Mouse (Mus musculus) testis, adult 2 months (tissue): ENCODE measurements at regions not wholly inside any gene's neighbourhood (a gene's known extent, or its start where the extent isn't known, plus 50 kb on each side); places are given as distances from the start of the nearest gene placed in this dataset.

ENCODE experiments used
- H3K27ac ChIP-seq: fragments of 200-500 bp; 2 replicates; pipeline ENCODE4 v1.5.1; 2012; ENCODE audit warnings: low read depth, low read length; ENCODE audit not compliant: control insufficient read depth, insufficient read depth
- H3K27me3 ChIP-seq: fragments of 200-500 bp; 2 replicates; pipeline ENCODE4 v1.6.1; 2012; ENCODE audit warnings: mild to moderate bottlenecking, low read length, moderate library complexity; ENCODE audit not compliant: control insufficient read depth, insufficient read depth
- H3K36me3 ChIP-seq: fragments of 200-500 bp; 2 replicates; pipeline ENCODE4 v1.6.1; 2012; ENCODE audit warnings: mild to moderate bottlenecking, low read length; ENCODE audit not compliant: control insufficient read depth, insufficient read depth
- H3K4me1 ChIP-seq: fragments of 200-500 bp; 2 replicates; pipeline ENCODE4 v1.6.1; 2012; ENCODE audit warnings: low read length; ENCODE audit not compliant: control insufficient read depth, insufficient read depth
- H3K4me3 ChIP-seq: fragments of 200-500 bp; 2 replicates; pipeline ENCODE4 v1.5.1; 2012; ENCODE audit warnings: low read depth, mild to moderate bottlenecking, low read length, moderate library complexity, mixed read lengths; ENCODE audit not compliant: control insufficient read depth
- CTCF ChIP-seq: fragments of 200-500 bp; IDR thresholded peaks from 2 replicates; pipeline ENCODE4 v1.5.1; 2012; ENCODE audit warnings: low read depth, mild to moderate bottlenecking, inconsistent platforms, low read length, moderate library complexity; ENCODE audit not compliant: control insufficient read depth, insufficient read depth, insufficient replicate concordance
- POLR2A ChIP-seq: fragments of 200-500 bp; IDR thresholded peaks from 2 replicates; pipeline ENCODE4 v1.6.1; 2012; ENCODE audit warnings: low read depth, mild to moderate bottlenecking, inconsistent platforms, low read length, moderate library complexity; ENCODE audit not compliant: control insufficient read depth

DNA sequence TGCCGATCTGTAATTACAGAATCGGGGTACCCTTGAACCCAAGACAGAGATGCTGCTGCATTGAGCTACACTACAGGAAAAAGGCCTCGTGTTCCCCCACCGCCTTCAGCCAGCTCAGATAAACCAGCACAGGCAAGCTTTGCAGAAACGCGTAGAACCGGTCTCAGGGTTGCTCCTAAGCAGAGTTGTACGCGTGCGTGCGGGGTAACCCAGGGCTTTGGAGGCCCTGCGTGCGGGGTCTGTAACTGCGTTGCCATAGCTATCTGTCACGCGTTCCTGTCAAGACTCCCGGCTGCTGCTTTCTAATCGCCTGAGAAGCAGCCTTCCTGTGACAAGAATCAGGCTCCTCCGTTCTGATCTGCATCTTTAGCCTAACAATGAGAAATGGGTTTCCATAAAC lies 69.6 kb upstream of the Hnrnpa3 start:
- TF ChIP-seq POLR2A: no peak
- TF ChIP-seq CTCF: no peak
- Histone ChIP-seq H3K27me3 (no peaks in the 10 kb centered on the region), H3K4me1 (peaks cover 8% of the 10 kb centered on the region), H3K27ac (no peak overlapping the region), H3K36me3 (no peaks in the 10 kb centered on the region), H3K4me3 (no peak overlapping the region; the same call in 1 of the 2 replicates)

- Histone ChIP-seq H3K36me3 (no peaks in the 10 kb centered on the region), H3K4me3 (no peak overlapping the region; the same call in 1 of the 2 replicates), H3K27ac (no peak overlapping the region), H3K27me3 (no peaks in the 10 kb centered on the region), H3K4me1 (peaks cover 5% of the 10 kb centered on the region)
- no peak for TF ChIP-seq POLR2A
- TF ChIP-seq CTCF: peak; percentile 90
Measured at GRCm38 (mm10) chr2:75590175-75590574, 68.9 kb upstream of the Hnrnpa3 start.

- TF ChIP-seq CTCF (no peak), POLR2A (no peak)
- H3K27ac ChIP-seq: no peak overlapping the region
- H3K27me3 ChIP-seq: no peaks in the 10 kb centered on the region
- peaks cover 2% of the 10 kb centered on the region; the same call in 1 of the 2 replicates for H3K4me1 ChIP-seq
- no peak overlapping the region for H3K4me3 ChIP-seq
- H3K36me3 ChIP-seq: no peaks in the 10 kb centered on the region
Measured at GRCm38 (mm10) chr2:75600511-75600910, 58.5 kb upstream of the Hnrnpa3 start.

DNA sequence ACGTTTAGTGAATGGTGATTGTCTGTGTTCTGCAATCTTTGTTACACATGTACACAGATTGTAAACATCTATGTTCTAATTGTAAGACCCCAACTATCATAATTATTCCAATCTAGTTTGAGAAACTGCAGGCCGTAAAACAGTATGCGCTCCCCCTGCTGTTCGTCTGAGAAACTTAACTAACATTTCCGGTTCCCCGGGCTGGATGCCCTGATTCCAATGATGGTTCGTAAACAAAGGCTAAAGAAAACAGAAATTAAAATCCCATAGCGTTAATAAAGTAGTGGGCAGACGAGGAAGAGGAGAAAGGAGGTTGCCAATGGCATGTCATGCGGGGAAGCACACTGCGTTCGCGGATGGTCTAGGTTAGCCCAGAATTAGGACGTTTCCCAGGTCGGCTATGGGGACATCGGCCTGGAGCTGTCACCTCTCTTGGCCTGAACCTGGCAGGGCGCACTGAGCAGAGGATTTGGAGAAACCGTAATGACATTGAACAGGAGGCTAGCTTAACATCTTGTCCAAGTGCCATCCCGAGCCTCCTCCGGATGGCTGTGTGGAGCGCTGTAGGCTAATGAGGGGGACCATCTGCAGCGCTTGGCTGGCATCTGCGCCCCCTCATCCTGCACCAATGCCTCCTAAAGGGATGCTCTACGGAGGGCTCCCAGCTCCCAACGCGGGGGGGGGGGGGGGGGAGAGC lies 55.7 kb upstream of the Hnrnpa3 start:
- H3K4me3 ChIP-seq: peak overlapping the region; percentile 71
- H3K36me3 ChIP-seq: no peaks in the 10 kb centered on the region
- TF ChIP-seq CTCF (no peak), POLR2A (no peak)
- H3K27ac ChIP-seq: no peak overlapping the region
- H3K27me3 ChIP-seq: peaks cover under 1% of the 10 kb centered on the region; the same call in 1 of the 2 replicates
- peaks cover 3% of the 10 kb centered on the region; the same call in 1 of the 2 replicates for H3K4me1 ChIP-seq

DNA sequence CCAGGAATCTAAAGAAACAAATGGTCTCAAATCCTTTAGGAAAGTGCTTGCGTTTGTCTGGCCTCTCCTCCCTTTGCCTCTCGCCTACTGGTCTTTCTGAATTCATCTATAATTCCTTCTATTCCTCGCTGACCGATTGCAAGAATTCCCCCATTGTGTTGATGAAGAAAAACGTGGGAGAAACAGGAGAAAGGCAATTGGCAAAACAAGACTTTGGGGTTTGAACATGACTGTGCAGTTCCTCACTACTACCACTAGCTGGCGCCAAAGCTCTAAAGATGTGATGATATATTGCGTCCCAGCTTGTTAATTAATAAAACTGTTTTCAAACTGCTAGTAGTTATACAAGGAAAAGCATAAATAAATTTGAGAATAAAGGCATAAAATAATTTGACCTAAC lies 53.4 kb upstream of the Hnrnpa3 start:
- peaks cover 10% of the 10 kb centered on the region for H3K4me1 ChIP-seq
- no peak overlapping the region for H3K27ac ChIP-seq
- peaks cover 5% of the 10 kb centered on the region; the same call in 1 of the 2 replicates for H3K27me3 ChIP-seq
- H3K36me3 ChIP-seq: no peaks in the 10 kb centered on the region
- TF ChIP-seq POLR2A (no peak), CTCF (peak; percentile 66; the same call in 1 of the 2 replicates)
- no peak overlapping the region for H3K4me3 ChIP-seq

DNA sequence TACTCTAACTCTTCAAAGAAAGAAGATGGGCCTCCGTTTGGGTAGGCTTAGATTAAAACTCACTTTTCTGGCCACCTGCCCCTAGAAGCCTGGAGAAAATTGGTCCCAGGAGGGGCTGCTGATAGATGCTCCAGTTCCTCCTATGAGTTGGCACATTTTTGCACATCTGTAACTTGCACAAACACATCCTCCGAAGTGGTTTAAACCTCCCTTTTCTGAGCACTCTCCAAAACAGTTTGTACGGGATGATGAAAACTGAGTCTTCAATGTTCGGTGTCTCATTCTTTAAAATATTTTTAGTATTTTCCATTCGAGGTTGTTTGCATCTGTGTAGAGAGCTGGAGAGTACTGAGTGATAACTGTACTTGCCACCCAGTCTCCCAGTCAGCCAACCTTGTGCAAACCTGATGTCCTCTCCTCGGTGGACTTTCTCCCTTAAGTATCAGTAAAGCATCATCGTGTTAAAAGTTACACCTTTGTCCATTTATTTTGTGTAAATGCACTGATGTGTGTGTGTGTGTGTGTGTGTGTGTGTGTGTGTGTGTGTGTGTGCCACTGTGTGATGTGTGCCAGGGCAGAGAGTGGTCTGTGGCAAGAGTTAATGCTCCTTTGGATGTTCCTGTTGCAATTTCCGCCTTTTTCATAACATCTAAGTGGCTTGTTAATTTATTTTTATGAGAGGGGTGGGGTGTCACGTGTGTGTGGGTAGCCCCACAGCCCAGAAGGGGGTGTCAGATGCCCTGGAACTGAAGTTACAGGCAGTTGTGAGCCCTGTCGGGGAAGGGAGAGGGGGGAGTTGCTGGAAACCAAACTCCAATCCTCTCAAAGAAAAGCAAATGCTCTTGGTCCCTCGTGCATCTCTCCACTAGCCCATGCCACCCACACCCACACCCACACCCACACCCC lies 51.8 kb upstream of the Hnrnpa3 start:
- Histone ChIP-seq H3K4me3 (no peak overlapping the region), H3K36me3 (no peaks in the 10 kb centered on the region), H3K4me1 (peaks cover 10% of the 10 kb centered on the region), H3K27ac (no peak overlapping the region), H3K27me3 (peaks cover 5% of the 10 kb centered on the region; the same call in 1 of the 2 replicates)
- TF ChIP-seq POLR2A (no peak), CTCF (no peak)

- TF ChIP-seq POLR2A (no peak), CTCF (no peak)
- Histone ChIP-seq H3K36me3 (no peaks in the 10 kb centered on the region), H3K27me3 (peaks cover 5% of the 10 kb centered on the region; the same call in 1 of the 2 replicates), H3K4me3 (no peak overlapping the region), H3K4me1 (peaks cover 10% of the 10 kb centered on the region), H3K27ac (no peak overlapping the region)
Measured at GRCm38 (mm10) chr2:75607958-75608357, 51.1 kb upstream of the Hnrnpa3 start.
